Mouse (Mus musculus) heart, embryonic 13.5 days (tissue): ENCODE data around the gene Ppp1r27. TPM values are rescaled to one million over a fixed set of nuclear protein-coding genes. Genes with fewer than 3 reads are reported as not detected.

Source experiments
- ATAC-seq: fragments of 200-750 bp; cut with Nextera tagmentation; 2 replicates; pipeline ENCODE4 v1.8.0; 2017; ENCODE audit warnings: moderate TSS enrichment; ENCODE audit not compliant: insufficient number of reproducible peaks, low FRiP score, low TSS enrichment; ENCODE audit errors: extremely low read depth
- H3K27ac ChIP-seq: fragments of 300-500 bp; sonication (generic); replicated peaks from 2 replicates; pipeline ENCODE4 v1.5.1; 2015; ENCODE audit warnings: moderate library complexity, mild to moderate bottlenecking, inconsistent platforms
- H3K27me3 ChIP-seq: fragments of 300-500 bp; sonication (generic); replicated peaks from 2 replicates; pipeline ENCODE4 v1.6.1; 2015; ENCODE audit warnings: mild to moderate bottlenecking, inconsistent platforms
- H3K36me3 ChIP-seq: fragments of 300-500 bp; sonication (generic); 2 replicates; pipeline ENCODE4 v1.6.1; 2015; ENCODE audit warnings: mild to moderate bottlenecking, inconsistent platforms
- H3K4me1 ChIP-seq: fragments of 300-500 bp; sonication (generic); 2 replicates; pipeline ENCODE4 v1.6.1; 2015; ENCODE audit warnings: inconsistent platforms
- H3K4me2 ChIP-seq: fragments of 300-500 bp; sonication (generic); 2 replicates; pipeline ENCODE4 v1.6.1; 2015; ENCODE audit warnings: inconsistent platforms, mild to moderate bottlenecking, moderate library complexity
- H3K4me3 ChIP-seq: fragments of 300-500 bp; sonication (generic); 2 replicates; pipeline ENCODE4 v1.5.1; 2015; ENCODE audit warnings: moderate library complexity, mild to moderate bottlenecking, inconsistent platforms
- H3K9ac ChIP-seq: fragments of 300-500 bp; sonication (generic); 2 replicates; pipeline ENCODE4 v1.6.1; 2015; ENCODE audit warnings: inconsistent platforms, mild to moderate bottlenecking, moderate library complexity
- H3K9me3 ChIP-seq: fragments of 300-500 bp; sonication (generic); 2 replicates; pipeline ENCODE4 v1.6.1; 2016; ENCODE audit warnings: inconsistent platforms
- WGBS: fragments of 180-500 bp; shearing (Covaris S2); methylation state at CpG from one replicate; pipeline ENCODE4 v1.1.7; 2015; ENCODE audit warnings: mixed read lengths; 5-methylcytosine and 5-hydroxymethylcytosine counted together
- polyA plus RNA-seq: library from polyadenylated mRNA; unstranded; fragments of >200 nt; fragmentation: Nextera tagmentation; extraction: Ambion mirVana; gene quantifications from 2 replicates; pipeline ENCODE4 v1.2.1, GENCODE M21; 2015

The Ppp1r27 gene
- polyA plus RNA-seq, 1 experiment from 2014 or later: not detected

GRCm38 (mm10) chr11:120555260-120555659 is 4.3 kb upstream of the Ppp1r27 start:
- 0 out of 2 replicates have a peak, but pooled peaks cover 6% of the 10 kb centered on the region for H3K9me3 ChIP-seq
- WGBS: 42% methylated on average over 2 of the region's 2 CpGs
- H3K4me1 ChIP-seq: peaks cover 16% of the 10 kb centered on the region
- peaks cover 23% of the 10 kb centered on the region for H3K36me3 ChIP-seq
- peak overlapping the region; percentile 59 for H3K27ac ChIP-seq
- no peak overlapping the region for H3K4me3 ChIP-seq
- 0 out of 2 replicates have a peak overlapping the region, but pooled peaks have one; percentile 9 for H3K4me2 ChIP-seq
- no peak for ATAC-seq
- peak overlapping the region; percentile 54; the same call in 1 of the 2 replicates for H3K9ac ChIP-seq
- no peaks in the 10 kb centered on the region for H3K27me3 ChIP-seq

- ATAC-seq: no peak
- Histone ChIP-seq H3K4me1 (peaks cover 21% of the 10 kb centered on the region), H3K27me3 (no peaks in the 10 kb centered on the region), H3K36me3 (peaks cover 19% of the 10 kb centered on the region), H3K9me3 (0 out of 2 replicates have a peak, but pooled peaks cover 6% of the 10 kb centered on the region), H3K27ac (peak overlapping the region; percentile 59), H3K9ac (peak overlapping the region; percentile 54; the same call in 1 of the 2 replicates), H3K4me2 (0 out of 2 replicates have a peak overlapping the region, but pooled peaks have one; percentile 9), H3K4me3 (no peak overlapping the region)
- WGBS: 28% methylated on average over 7 of the region's 7 CpGs
Observed at GRCm38 (mm10) chr11:120554834-120555233, 3.9 kb upstream of the Ppp1r27 start.

GRCm38 (mm10) chr11:120552736-120553135 is 1.8 kb upstream of the Ppp1r27 start:
- H3K4me2 ChIP-seq: no peak overlapping the region
- H3K4me3 ChIP-seq: no peak overlapping the region
- H3K9ac ChIP-seq: no peak overlapping the region
- no peaks in the 10 kb centered on the region for H3K27me3 ChIP-seq
- 0 out of 2 replicates have a peak, but pooled peaks cover 6% of the 10 kb centered on the region for H3K9me3 ChIP-seq
- 0 out of 2 replicates have a peak, but pooled peaks cover 6% of the 10 kb centered on the region for H3K36me3 ChIP-seq
- no peak overlapping the region for H3K27ac ChIP-seq
- peaks cover 33% of the 10 kb centered on the region for H3K4me1 ChIP-seq
- ATAC-seq: no peak
- WGBS: 58% methylated on average over 5 of the region's 5 CpGs

- Histone ChIP-seq H3K27me3 (no peaks in the 10 kb centered on the region), H3K36me3 (peaks cover 14% of the 10 kb centered on the region), H3K4me2 (peak overlapping the region; percentile 83), H3K4me1 (peaks cover 35% of the 10 kb centered on the region), H3K9ac (peak overlapping the region; percentile 100), H3K4me3 (peak overlapping the region; percentile 95), H3K9me3 (no peaks in the 10 kb centered on the region), H3K27ac (peak overlapping the region; percentile 97)
- no peak for ATAC-seq
- WGBS: 73% methylated on average over 11 of the region's 11 CpGs
Observed at GRCm38 (mm10) chr11:120549986-120550809, 734 bp downstream of the Ppp1r27 start.

- Histone ChIP-seq H3K36me3 (peaks cover 22% of the 10 kb centered on the region), H3K4me3 (peak within 1 kb of the TSS; percentile 95), H3K9ac (peak within 1 kb of the TSS; percentile 100), H3K27ac (peak within 1 kb of the TSS; percentile 97), H3K27me3 (no peaks in the 10 kb centered on the region), H3K4me2 (peak within 1 kb of the TSS; percentile 83), H3K4me1 (peaks cover 27% of the 10 kb centered on the region), H3K9me3 (no peaks in the 10 kb centered on the region)
- WGBS: under 1% methylated on average over 71 of the region's 87 CpGs
- ATAC-seq: peak; percentile 84
Observed at GRCm38 (mm10) chr11:120549168-120549945, 1.6 kb downstream of the Ppp1r27 start, which contains the start of gene Mcrip1. Gene Mcrip1 (minus strand): TSS chr11:120549727.

- H3K4me3 ChIP-seq: peak overlapping the region; percentile 95
- no peak for ATAC-seq
- WGBS: 17% methylated on average over 7 of the region's 7 CpGs
Observed at GRCm38 (mm10) chr11:120548786-120549167, 2.2 kb downstream of the Ppp1r27 start.

GRCm38 (mm10) chr11:120548214-120548613 is 2.7 kb downstream of the Ppp1r27 start:
- Histone ChIP-seq H3K9me3 (no peaks in the 10 kb centered on the region), H3K27ac (peak overlapping the region; percentile 97), H3K4me3 (peak overlapping the region; percentile 95), H3K4me1 (peaks cover 25% of the 10 kb centered on the region), H3K36me3 (peaks cover 33% of the 10 kb centered on the region), H3K27me3 (no peaks in the 10 kb centered on the region), H3K9ac (peak overlapping the region; percentile 100), H3K4me2 (peak overlapping the region; percentile 83)
- no peak for ATAC-seq
- WGBS: 68% methylated on average over 3 of the region's 3 CpGs

More at GRCm38 (mm10) chr11:120548786-120549167, 2.2 kb downstream of the Ppp1r27 start:
- Histone ChIP-seq H3K4me2 (peak overlapping the region; percentile 83), H3K9me3 (no peaks in the 10 kb centered on the region), H3K36me3 (peaks cover 28% of the 10 kb centered on the region), H3K9ac (peak overlapping the region; percentile 100), H3K27me3 (no peaks in the 10 kb centered on the region), H3K4me1 (peaks cover 25% of the 10 kb centered on the region), H3K27ac (peak overlapping the region; percentile 97)

- peak overlapping the region; percentile 100 for H3K9ac ChIP-seq
- H3K36me3 ChIP-seq: peaks cover 41% of the 10 kb centered on the region
- H3K4me1 ChIP-seq: peaks cover 27% of the 10 kb centered on the region
- WGBS: 59% methylated on average over 2 of the region's 2 CpGs
- peak overlapping the region; percentile 83 for H3K4me2 ChIP-seq
- no peaks in the 10 kb centered on the region for H3K27me3 ChIP-seq
- 0 out of 2 replicates have a peak overlapping the region, but pooled peaks have one; percentile 97 for H3K27ac ChIP-seq
- H3K9me3 ChIP-seq: no peaks in the 10 kb centered on the region
- ATAC-seq: no peak
- 0 out of 2 replicates have a peak overlapping the region, but pooled peaks have one; percentile 95 for H3K4me3 ChIP-seq
Observed at GRCm38 (mm10) chr11:120547469-120547868, 3.5 kb downstream of the Ppp1r27 start.

- no peak overlapping the region for H3K27ac ChIP-seq
- ATAC-seq: no peak
- no peak overlapping the region for H3K4me2 ChIP-seq
- H3K9me3 ChIP-seq: no peaks in the 10 kb centered on the region
- WGBS: 89% methylated on average over 3 of the region's 3 CpGs
- no peaks in the 10 kb centered on the region for H3K27me3 ChIP-seq
- H3K4me3 ChIP-seq: no peak overlapping the region
- H3K36me3 ChIP-seq: peaks cover 53% of the 10 kb centered on the region
- peaks cover 37% of the 10 kb centered on the region for H3K4me1 ChIP-seq
- peak overlapping the region; percentile 28; the same call in 1 of the 2 replicates for H3K9ac ChIP-seq
Observed at GRCm38 (mm10) chr11:120545964-120546363, 5.0 kb downstream of the Ppp1r27 start.

- WGBS: 73% methylated on average over 6 of the region's 6 CpGs
- H3K27ac ChIP-seq: no peak overlapping the region
Observed at GRCm38 (mm10) chr11:120542376-120542775, 8.6 kb downstream of the Ppp1r27 start.

GRCm38 (mm10) chr11:120541907-120542306 is 9.0 kb downstream of the Ppp1r27 start:
- H3K4me1 ChIP-seq: peaks cover 31% of the 10 kb centered on the region
- H3K4me2 ChIP-seq: no peak overlapping the region
- no peaks in the 10 kb centered on the region for H3K9me3 ChIP-seq
- no peak overlapping the region for H3K27ac ChIP-seq
- H3K36me3 ChIP-seq: peaks cover 50% of the 10 kb centered on the region
- no peak for ATAC-seq
- peaks cover 8% of the 10 kb centered on the region; the same call in 1 of the 2 replicates for H3K27me3 ChIP-seq
- H3K9ac ChIP-seq: no peak overlapping the region; the same call in 1 of the 2 replicates
- no peak overlapping the region for H3K4me3 ChIP-seq
- WGBS: 23% methylated on average over 4 of the region's 4 CpGs

More at GRCm38 (mm10) chr11:120542376-120542775, 8.6 kb downstream of the Ppp1r27 start:
- Histone ChIP-seq H3K36me3 (peaks cover 53% of the 10 kb centered on the region), H3K4me1 (peaks cover 34% of the 10 kb centered on the region), H3K4me2 (no peak overlapping the region), H3K9me3 (no peaks in the 10 kb centered on the region), H3K4me3 (no peak overlapping the region), H3K27me3 (peaks cover 3% of the 10 kb centered on the region; the same call in 1 of the 2 replicates), H3K9ac (no peak overlapping the region)
- ATAC-seq: no peak
